Mouse (Mus musculus) ES-Bruce4 (cell line): Measurements from ENCODE around the gene Ropn1l.

ENCODE experiments used
- CTCF ChIP-seq: IDR thresholded peaks from one replicate; pipeline ENCODE4 v1.8.1; 2011; ENCODE audit warnings: low read depth, low read length
- EP300 ChIP-seq: IDR thresholded peaks from 2 replicates; pipeline ENCODE4 v1.6.1; 2011; ENCODE audit warnings: low read depth, low read length; ENCODE audit not compliant: insufficient read depth
- POLR2A ChIP-seq: IDR thresholded peaks from one replicate; pipeline ENCODE4 v1.8.1; 2011; ENCODE audit warnings: low read length; ENCODE audit not compliant: insufficient read depth

DNA sequence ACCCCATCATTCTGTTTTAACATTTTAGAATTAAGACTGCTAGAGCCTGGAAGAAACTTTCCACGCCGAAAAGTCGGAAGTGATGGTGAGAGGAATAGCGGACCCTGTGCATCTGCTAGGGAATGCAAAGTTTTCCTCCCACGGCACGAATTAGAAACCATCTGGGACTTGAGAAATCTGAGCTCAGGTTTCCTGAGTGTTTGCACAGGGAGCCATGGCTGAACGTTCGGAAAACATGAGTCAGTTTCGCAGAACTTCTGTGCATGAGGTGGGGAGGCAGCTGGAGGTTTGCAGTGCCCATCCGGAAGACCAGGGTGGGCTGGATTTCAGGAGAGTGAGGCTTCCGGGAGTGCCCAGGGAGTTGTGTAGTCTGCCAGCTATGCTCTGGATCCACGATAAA, 25.0 kb downstream of the Ropn1l start:
- TF ChIP-seq EP300 (no peak), CTCF (no peak), POLR2A (no peak)
